Mouse (Mus musculus): Measurements from ENCODE around the gene Dus3l. TPM values are rescaled to one million over a fixed set of nuclear protein-coding genes. Genes with fewer than 3 reads are reported as not detected.

Gene Dus3l
- polyA plus RNA-seq, 1 experiment from 2014 or later, result 46.8 TPM

- Histone ChIP-seq H3K36me3 (no peaks in the 10 kb centered on the region), H3K27me3 (0 out of 2 replicates have a peak, but pooled peaks cover 10% of the 10 kb centered on the region), H3K9ac (no peak overlapping the region), H3K4me1 (peaks cover 38% of the 10 kb centered on the region), H3K4me2 (replicated peaks) (no peak overlapping the region), H3K4me3 (no peak overlapping the region), H3K9me3 (replicated peaks) (no peaks in the 10 kb centered on the region), H3K27ac (no peak overlapping the region)
- 9% methylated on average over 9 of the region's 9 CpGs for whole genome bisulfite sequencing
- ATAC-seq (ENCODE audit: low FRiP score), result peak; percentile 74
Observed at GRCm38 (mm10) chr17:56808518-56808917, 44.0 kb downstream of the Dus3l start.

- H3K4me3 ChIP-seq, result no peak overlapping the region
Observed at GRCm38 (mm10) chr17:56810245-56810644, 45.7 kb downstream of the Dus3l start.

GRCm38 (mm10) chr17:56814316-56815056 lies 49.9 kb downstream of the Dus3l start:
- Histone ChIP-seq H3K4me2 (replicated peaks) (peak overlapping the region; percentile 21), H3K9me3 (replicated peaks) (no peaks in the 10 kb centered on the region), H3K9ac (no peak overlapping the region), H3K36me3 (no peaks in the 10 kb centered on the region), H3K4me3 (no peak overlapping the region), H3K27ac (peak overlapping the region; percentile 81), H3K27me3 (peaks cover 10% of the 10 kb centered on the region), H3K4me1 (peaks cover 51% of the 10 kb centered on the region)
- ATAC-seq (ENCODE audit: low FRiP score), result peak; percentile 76
- WGBS, result 8% methylated on average over 24 of the region's 24 CpGs

More at GRCm38 (mm10) chr17:56810245-56810644, 45.7 kb downstream of the Dus3l start:
- Histone ChIP-seq H3K9me3 (replicated peaks) (no peaks in the 10 kb centered on the region), H3K9ac (peak overlapping the region; percentile 6; the same call in 1 of the 2 replicates), H3K27me3 (0 out of 2 replicates have a peak, but pooled peaks cover 10% of the 10 kb centered on the region), H3K27ac (peak overlapping the region; percentile 71), H3K4me2 (replicated peaks) (no peak overlapping the region), H3K36me3 (no peaks in the 10 kb centered on the region), H3K4me1 (peaks cover 53% of the 10 kb centered on the region)
- ATAC-seq (ENCODE audit: low FRiP score), result peak; percentile 61
- WGBS, result 6% methylated on average over 3 of the region's 3 CpGs

- Histone ChIP-seq H3K27ac (peak overlapping the region; percentile 81), H3K36me3 (no peaks in the 10 kb centered on the region), H3K9me3 (replicated peaks) (no peaks in the 10 kb centered on the region), H3K4me2 (replicated peaks) (peak overlapping the region; percentile 21; the same call in 1 of the 2 replicates), H3K4me1 (peaks cover 51% of the 10 kb centered on the region), H3K27me3 (peaks cover 10% of the 10 kb centered on the region), H3K9ac (no peak overlapping the region), H3K4me3 (no peak overlapping the region)
- 36% methylated on average over 3 of the region's 3 CpGs for WGBS
- peak; percentile 14; the same call in 1 of the 2 replicates for ATAC-seq (ENCODE audit: low FRiP score)
Observed at GRCm38 (mm10) chr17:56815057-56815345, 50.4 kb downstream of the Dus3l start.

GRCm38 (mm10) chr17:56818067-56818636 lies 53.6 kb downstream of the Dus3l start:
- H3K27me3 ChIP-seq, result peaks cover 3% of the 10 kb centered on the region
- 39% methylated on average over 11 of the region's 11 CpGs for WGBS
- no peak overlapping the region for H3K9ac ChIP-seq
- ATAC-seq (ENCODE audit: low FRiP score), result no peak
- H3K4me2 ChIP-seq (replicated peaks), result no peak overlapping the region
- no peak overlapping the region for H3K4me3 ChIP-seq
- no peaks in the 10 kb centered on the region for H3K36me3 ChIP-seq
- H3K4me1 ChIP-seq, result peaks cover 27% of the 10 kb centered on the region
- H3K27ac ChIP-seq, result no peak overlapping the region
- H3K9me3 ChIP-seq (replicated peaks), result no peaks in the 10 kb centered on the region

GRCm38 (mm10) chr17:56819032-56819545 lies 54.5 kb downstream of the Dus3l start:
- H3K4me3 ChIP-seq, result no peak overlapping the region
- no peak overlapping the region for H3K27ac ChIP-seq
- peaks cover 3% of the 10 kb centered on the region for H3K27me3 ChIP-seq
- H3K9ac ChIP-seq, result no peak overlapping the region
- peaks cover 21% of the 10 kb centered on the region for H3K4me1 ChIP-seq
- no peaks in the 10 kb centered on the region for H3K36me3 ChIP-seq
- no peak for ATAC-seq (ENCODE audit: low FRiP score)
- WGBS, result 67% methylated on average over 6 of the region's 6 CpGs
- H3K9me3 ChIP-seq (replicated peaks), result no peaks in the 10 kb centered on the region
- no peak overlapping the region for H3K4me2 ChIP-seq (replicated peaks)

Other genes starting within 250 kb of the Dus3l start
- 1.8 and 2.0 TPM in 2 replicates for gene Gm20219, start 210.4 kb upstream of the Dus3l start, polyA plus RNA-seq (2016; fragmentation: Nextera tagmentation; extraction: Ambion mirVana)
- gene Safb2, start 180.2 kb upstream of the Dus3l start, polyA plus RNA-seq (2016; fragmentation: Nextera tagmentation; extraction: Ambion mirVana), result 93.5 and 105 TPM in 2 replicates
- gene Safb, start 179.9 kb upstream of the Dus3l start, polyA plus RNA-seq (2016; fragmentation: Nextera tagmentation; extraction: Ambion mirVana), result 161 and 162 TPM in 2 replicates
- 184 and 193 TPM in 2 replicates for gene 2410015M20Rik, start 155.0 kb upstream of the Dus3l start, polyA plus RNA-seq (2016; fragmentation: Nextera tagmentation; extraction: Ambion mirVana)
- gene Rpl36, start 151.3 kb upstream of the Dus3l start, polyA plus RNA-seq (2016; fragmentation: Nextera tagmentation; extraction: Ambion mirVana), result 1,045 and 1,230 TPM in 2 replicates
- gene Lonp1, start 137.9 kb upstream of the Dus3l start, polyA plus RNA-seq (2016; fragmentation: Nextera tagmentation; extraction: Ambion mirVana), result 50.6 and 55.5 TPM in 2 replicates
- gene Catsperd, start 136.6 kb upstream of the Dus3l start, polyA plus RNA-seq (2016; fragmentation: Nextera tagmentation; extraction: Ambion mirVana), result 0.74 and 0.98 TPM in 2 replicates
- 98.2 and 105 TPM in 2 replicates for gene Ranbp3, start 91.5 kb upstream of the Dus3l start, polyA plus RNA-seq (2016; fragmentation: Nextera tagmentation; extraction: Ambion mirVana)
- 323 and 382 TPM in 2 replicates for gene Ndufa11, start 47.0 kb upstream of the Dus3l start, polyA plus RNA-seq (2016; fragmentation: Nextera tagmentation; extraction: Ambion mirVana)
- gene Vmac, start 46.7 kb upstream of the Dus3l start, polyA plus RNA-seq (2016; fragmentation: Nextera tagmentation; extraction: Ambion mirVana), result 15.3 and 18.1 TPM in 2 replicates
- gene Nrtn, start 7.2 kb upstream of the Dus3l start, polyA plus RNA-seq (2016; fragmentation: Nextera tagmentation; extraction: Ambion mirVana), result 3.9 and 5.1 TPM in 2 replicates
- gene Prr22, start 5.5 kb downstream of the Dus3l start, polyA plus RNA-seq (2016; fragmentation: Nextera tagmentation; extraction: Ambion mirVana), result 1.3 and 1.7 TPM in 2 replicates
- gene Rfx2, start 66.3 kb downstream of the Dus3l start, polyA plus RNA-seq (2016; fragmentation: Nextera tagmentation; extraction: Ambion mirVana), result 8.7 and 10.2 TPM in 2 replicates
- gene Acsbg2, start 109.7 kb downstream of the Dus3l start, polyA plus RNA-seq (2016; fragmentation: Nextera tagmentation; extraction: Ambion mirVana), result not detected in 2 replicates
- gene 1700061G19Rik, start 110.7 kb downstream of the Dus3l start, polyA plus RNA-seq (2016; fragmentation: Nextera tagmentation; extraction: Ambion mirVana), result 0.27 and 0.52 TPM in 2 replicates
- 100 and 102 TPM in 2 replicates for gene Mllt1, start 170.7 kb downstream of the Dus3l start, polyA plus RNA-seq (2016; fragmentation: Nextera tagmentation; extraction: Ambion mirVana)
- gene Acer1, start 217.4 kb downstream of the Dus3l start, polyA plus RNA-seq (2016; fragmentation: Nextera tagmentation; extraction: Ambion mirVana), result not detected in 2 replicates
- gene Clpp, start 225.5 kb downstream of the Dus3l start, polyA plus RNA-seq (2016; fragmentation: Nextera tagmentation; extraction: Ambion mirVana), result 121 and 136 TPM in 2 replicates
- gene Alkbh7, start 232.6 kb downstream of the Dus3l start, polyA plus RNA-seq (2016; fragmentation: Nextera tagmentation; extraction: Ambion mirVana), result 32.8 and 34.6 TPM in 2 replicates
- gene Pspn, start 235.3 kb downstream of the Dus3l start, polyA plus RNA-seq (2016; fragmentation: Nextera tagmentation; extraction: Ambion mirVana), result 0.56 and 0.68 TPM in 2 replicates
- 62.6 and 67.0 TPM in 2 replicates for gene Gtf2f1, start 246.5 kb downstream of the Dus3l start, polyA plus RNA-seq (2016; fragmentation: Nextera tagmentation; extraction: Ambion mirVana)
- 0.52 TPM in 1 of 2 replicates, not detected in the other for gene Gm17949, start 246.7 kb downstream of the Dus3l start, polyA plus RNA-seq (2016; fragmentation: Nextera tagmentation; extraction: Ambion mirVana)

Data from hindbrain, embryonic 12.5 days (tissue).